In the genomic region with DNA sequence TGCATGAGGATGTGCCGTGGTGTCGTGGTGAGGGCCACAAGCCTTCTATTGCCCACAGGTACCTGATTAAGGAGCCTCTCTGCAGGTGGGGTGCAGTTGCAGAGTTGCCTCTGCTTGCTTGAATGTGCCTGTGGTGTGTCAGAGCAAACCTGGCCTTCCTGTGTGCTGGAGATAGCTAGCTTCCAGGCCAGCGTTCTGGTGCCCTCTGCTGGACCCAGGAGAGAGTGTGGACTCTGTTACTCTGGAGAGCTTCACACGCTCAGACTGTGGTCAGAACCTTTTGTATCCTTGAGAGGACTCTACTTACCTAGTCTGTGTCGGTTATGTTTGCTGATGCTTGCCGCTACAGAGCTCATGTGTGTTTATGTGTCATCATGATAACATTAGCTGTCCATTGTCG, we compare ENCODE assay signal across 8 mouse cellular contexts. TPM values are rescaled to one million over a fixed set of nuclear protein-coding genes. Genes with fewer than 3 reads are reported as not detected.
DNase-seq lines count a peak whose midpoint lies in the region; ATAC-seq and TF ChIP-seq lines count a peak whose summit lies in the region.

No protein-coding gene starts in this region.

- no peak overlapping the region for H3K4me3 ChIP-seq in embryonic facial prominence, embryonic 10.5 days
- H3K4me3 ChIP-seq in kidney, embryonic 14.5 days (ENCODE audit: low read length) = no peak overlapping the region
- H3K4me3 ChIP-seq in stomach, postnatal 0 days (ENCODE audit: low read depth, low read length) = no peak overlapping the region

- no peak overlapping the region for H3K9ac ChIP-seq in kidney, embryonic 14.5 days (ENCODE audit: low read depth, low read length)
- no peak overlapping the region for H3K9ac ChIP-seq in stomach, postnatal 0 days (ENCODE audit: low read length)

- no peak overlapping the region for H3K4me2 ChIP-seq in kidney, embryonic 14.5 days (replicated peaks; ENCODE audit: low read depth, low read length)
- H3K4me2 ChIP-seq in stomach, postnatal 0 days (replicated peaks; ENCODE audit: low read depth) = no peak overlapping the region

- peak; percentile 97 for TF ChIP-seq CTCF in stomach, postnatal 0 days (IDR thresholded peaks at IDR 0.05; ENCODE audit: low read depth)

- no peaks in the 10 kb centered on the region for H3K9me3 ChIP-seq in embryonic facial prominence, embryonic 10.5 days
- no peaks in the 10 kb centered on the region for H3K9me3 ChIP-seq in kidney, embryonic 14.5 days (ENCODE audit: control insufficient read depth, low read length)
- H3K9me3 ChIP-seq in stomach, postnatal 0 days (ENCODE audit: control insufficient read depth, low read length) = no peaks in the 10 kb centered on the region

- peaks cover 95% of the 10 kb centered on the region for H3K36me3 ChIP-seq in embryonic facial prominence, embryonic 10.5 days (replicated peaks)
- peaks cover 64% of the 10 kb centered on the region for H3K36me3 ChIP-seq in kidney, embryonic 14.5 days (ENCODE audit: control insufficient read depth, insufficient read depth, low read length)
- peaks cover 10% of the 10 kb centered on the region; the same call in 1 of the 2 replicates for H3K36me3 ChIP-seq in stomach, postnatal 0 days (ENCODE audit: control insufficient read depth, insufficient read depth, low read length)

- peaks cover 15% of the 10 kb centered on the region for H3K4me1 ChIP-seq in embryonic facial prominence, embryonic 10.5 days
- peaks cover 18% of the 10 kb centered on the region for H3K4me1 ChIP-seq in kidney, embryonic 14.5 days (ENCODE audit: control insufficient read depth, insufficient read depth, low read length)
- peaks cover 7% of the 10 kb centered on the region for H3K4me1 ChIP-seq in stomach, postnatal 0 days (replicated peaks; ENCODE audit: control insufficient read depth, insufficient read depth)

- peak; percentile 61 for ATAC-seq in kidney, embryonic 14.5 days (ENCODE audit: low FRiP score, low TSS enrichment)
- ATAC-seq in stomach, postnatal 0 days (ENCODE audit: low FRiP score, low TSS enrichment) = peak; percentile 79

- no peak for TF ChIP-seq EP300 in stomach, postnatal 0 days (optimal IDR thresholded peaks at IDR 0.05)

- no peak overlapping the region for H3K27ac ChIP-seq in embryonic facial prominence, embryonic 10.5 days (replicated peaks)
- H3K27ac ChIP-seq in kidney, embryonic 14.5 days (ENCODE audit: low read depth, low read length) = no peak overlapping the region
- H3K27ac ChIP-seq in stomach, postnatal 0 days (replicated peaks) = no peak overlapping the region

- no peaks in the 10 kb centered on the region for H3K27me3 ChIP-seq in embryonic facial prominence, embryonic 10.5 days (replicated peaks; ENCODE audit: low read depth, poor library complexity, severe bottlenecking)
- H3K27me3 ChIP-seq in kidney, embryonic 14.5 days (ENCODE audit: control insufficient read depth, insufficient read depth, low read length) = no peaks in the 10 kb centered on the region
- H3K27me3 ChIP-seq in stomach, postnatal 0 days (ENCODE audit: control insufficient read depth, insufficient read depth, low read length) = no peaks in the 10 kb centered on the region

- peak; percentile 20 to 58 for DNase-seq in spleen, adult 18-20 months
- DNase-seq in spleen, adult 12 weeks (ENCODE audit: low spot score) = no peak
- peak; percentile 76 for DNase-seq in embryonic facial prominence, embryonic 10.5 days (ENCODE audit: low spot score)
- peak; percentile 58 to 80 for DNase-seq in heart, adult 9 months (ENCODE audit: low spot score in 2 of 2)
- DNase-seq in liver = peak; percentile 72
- DNase-seq in neural tube, embryonic 10.5 days (ENCODE audit: extremely low spot score, low spot score) = peak; percentile 72
- DNase-seq in stomach, postnatal 0 days (ENCODE audit: low spot score) = peak; percentile 88

- 65% methylated on average over 7 of the region's 7 CpGs for WGBS in embryonic facial prominence, embryonic 10.5 days
- 54% methylated on average over 7 of the region's 7 CpGs for WGBS in kidney, embryonic 14.5 days
- WGBS in stomach, postnatal 0 days = 47% methylated on average over 7 of the region's 7 CpGs

RNA-seq across cellular contexts. Expression of a gene that starts 14.4 kb away (rescaled TPM):
- 44.2 and 45.3 TPM in 2 replicates for polyA plus RNA-seq in embryonic facial prominence, embryonic 10.5 days (2016; fragmentation: Nextera tagmentation; extraction: Ambion mirVana)
- polyA plus RNA-seq in kidney, embryonic 14.5 days (2014; fragmentation: Nextera tagmentation; extraction: Ambion mirVana) = 21.4 and 27.8 TPM in 2 replicates
- polyA plus RNA-seq in stomach, postnatal 0 days (2015; fragmentation: Nextera tagmentation; extraction: Ambion mirVana) = 8.5 TPM in 2 replicates

RNA-seq across cellular contexts. Expression of a gene that starts 28.4 kb away (rescaled TPM):
- polyA plus RNA-seq in embryonic facial prominence, embryonic 10.5 days (2016; fragmentation: Nextera tagmentation; extraction: Ambion mirVana) = 78.6 and 85.6 TPM in 2 replicates
- polyA plus RNA-seq in kidney, embryonic 14.5 days (2014; fragmentation: Nextera tagmentation; extraction: Ambion mirVana) = 57.4 and 67.0 TPM in 2 replicates
- polyA plus RNA-seq in stomach, postnatal 0 days (2015; fragmentation: Nextera tagmentation; extraction: Ambion mirVana) = 6.2 and 6.3 TPM in 2 replicates
